Mouse (Mus musculus) monocyte, adult 5-6 weeks (primary cell): Measurements from ENCODE around the gene Nup93. TPM values are rescaled to one million over a fixed set of nuclear protein-coding genes. Genes with fewer than 3 reads are reported as not detected.

ENCODE experiments used
- ATAC-seq: fragments of 153-309, 156-312 bp; replicated peaks from 2 replicates; pipeline ENCODE4 v1.8.0; 2017; ENCODE audit warnings: mild to moderate bottlenecking; ENCODE audit not compliant: low TSS enrichment, insufficient number of reproducible peaks, severe bottlenecking, poor library complexity, low FRiP score
- total RNA-seq: library from RNA; stranded (forward); fragments of 200-1000, 200-491, 200-594 nt; gene quantifications from 3 replicates; pipeline ENCODE4 v1.2.3, GENCODE M21; 2017

Gene Nup93
- total RNA-seq, 1 experiment from 2014 or later: 11.8 TPM

DNA sequence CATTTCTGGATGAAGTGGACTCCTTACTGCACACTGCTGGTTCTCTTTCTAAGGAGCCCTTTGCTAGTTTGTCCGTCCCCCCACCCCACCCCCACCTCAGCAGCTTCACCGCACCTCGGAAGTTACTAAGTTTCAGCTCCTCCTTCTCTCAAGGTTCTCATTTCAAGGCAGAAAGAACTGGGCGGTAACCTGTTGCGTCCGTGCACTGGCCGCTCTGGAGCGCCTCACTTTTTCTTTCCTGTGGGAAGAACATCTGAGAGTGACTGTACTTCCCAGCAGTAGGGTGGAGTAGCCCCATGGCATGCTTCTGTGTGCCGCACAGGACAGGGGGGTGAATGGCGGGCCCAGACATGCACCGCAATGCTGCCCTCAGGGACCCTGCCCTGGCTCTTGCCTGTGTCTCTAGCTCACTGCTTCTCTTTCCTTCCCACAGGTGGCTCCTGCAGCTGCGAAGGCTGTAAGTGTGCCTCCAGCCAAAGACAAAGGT is 30.0 kb upstream of the Nup93 start:
- no peak for ATAC-seq

DNA sequence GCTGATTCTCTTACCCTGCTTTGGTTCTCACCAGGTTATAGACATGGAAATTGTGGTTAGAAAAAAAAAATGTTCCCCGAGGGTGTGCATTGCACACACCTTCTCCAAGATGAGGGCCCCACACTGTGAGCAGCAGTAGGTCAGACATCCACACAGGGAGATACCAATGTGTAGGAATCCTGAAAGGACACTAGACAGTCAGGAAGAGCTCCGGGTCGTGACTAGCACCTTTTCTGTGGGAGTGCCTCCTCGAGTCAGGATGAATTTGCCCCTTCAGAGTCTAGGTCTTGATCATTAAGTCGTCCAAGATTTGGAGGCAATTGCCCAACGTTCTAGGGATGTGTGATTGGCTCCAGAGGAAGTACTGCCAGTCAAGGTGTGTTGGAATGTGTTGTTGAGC is 28.6 kb upstream of the Nup93 start:
- no peak for ATAC-seq

DNA sequence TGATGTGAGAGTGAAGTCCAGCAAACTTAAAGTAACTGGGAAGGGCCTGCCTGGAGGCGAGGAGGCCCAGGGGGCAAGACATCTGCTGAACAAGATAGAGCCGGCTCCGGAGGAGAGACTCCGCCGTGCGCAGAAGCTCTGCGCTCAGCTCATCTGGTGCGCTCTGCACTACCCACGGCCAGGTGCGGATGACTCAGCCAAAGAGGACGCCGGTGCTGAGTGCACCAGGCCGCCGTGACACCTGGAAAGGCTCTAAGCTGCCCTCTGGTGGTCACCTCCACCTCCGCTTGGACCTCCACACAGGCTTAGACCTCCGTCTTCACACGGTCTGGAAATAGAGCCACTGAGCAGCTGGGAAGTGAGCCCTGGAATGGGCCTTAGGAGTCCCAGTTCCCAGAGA is 27.8 kb upstream of the Nup93 start:
- no peak for ATAC-seq

DNA sequence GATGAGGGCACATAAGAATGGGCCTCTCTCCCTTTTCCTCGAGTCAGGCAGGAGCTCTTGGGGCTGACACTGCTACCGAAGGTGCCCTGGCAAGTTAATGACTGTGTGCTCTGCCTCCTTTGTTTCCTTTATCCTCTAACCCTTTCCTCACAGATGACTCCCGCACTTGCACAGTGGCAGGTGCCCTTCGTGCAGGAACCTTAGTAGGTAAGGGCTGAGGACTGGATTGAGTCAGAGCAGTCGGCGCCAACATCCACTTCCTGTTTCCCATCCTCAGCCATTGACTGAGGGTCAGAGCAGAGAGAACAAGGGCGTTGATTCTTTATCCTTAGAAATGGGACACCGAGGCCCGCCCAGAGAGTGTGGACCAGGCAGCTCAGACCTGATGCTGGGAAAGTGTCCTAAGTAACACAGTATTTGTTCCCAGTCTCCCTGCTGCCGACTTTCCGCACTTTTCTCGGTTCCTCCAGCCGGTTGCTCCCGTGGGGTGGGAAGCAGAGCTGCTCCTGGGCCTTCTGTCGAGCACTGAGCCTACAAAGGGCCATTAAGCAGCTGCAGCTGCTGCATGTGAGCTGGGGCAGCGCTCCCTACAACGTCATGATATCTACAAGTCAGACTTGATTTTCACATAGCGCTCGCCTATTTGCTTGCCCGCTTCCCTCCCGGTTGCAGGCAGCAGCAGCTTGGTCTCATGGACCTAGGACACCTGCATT is 26.9 kb upstream of the Nup93 start:
- no peak for ATAC-seq

DNA sequence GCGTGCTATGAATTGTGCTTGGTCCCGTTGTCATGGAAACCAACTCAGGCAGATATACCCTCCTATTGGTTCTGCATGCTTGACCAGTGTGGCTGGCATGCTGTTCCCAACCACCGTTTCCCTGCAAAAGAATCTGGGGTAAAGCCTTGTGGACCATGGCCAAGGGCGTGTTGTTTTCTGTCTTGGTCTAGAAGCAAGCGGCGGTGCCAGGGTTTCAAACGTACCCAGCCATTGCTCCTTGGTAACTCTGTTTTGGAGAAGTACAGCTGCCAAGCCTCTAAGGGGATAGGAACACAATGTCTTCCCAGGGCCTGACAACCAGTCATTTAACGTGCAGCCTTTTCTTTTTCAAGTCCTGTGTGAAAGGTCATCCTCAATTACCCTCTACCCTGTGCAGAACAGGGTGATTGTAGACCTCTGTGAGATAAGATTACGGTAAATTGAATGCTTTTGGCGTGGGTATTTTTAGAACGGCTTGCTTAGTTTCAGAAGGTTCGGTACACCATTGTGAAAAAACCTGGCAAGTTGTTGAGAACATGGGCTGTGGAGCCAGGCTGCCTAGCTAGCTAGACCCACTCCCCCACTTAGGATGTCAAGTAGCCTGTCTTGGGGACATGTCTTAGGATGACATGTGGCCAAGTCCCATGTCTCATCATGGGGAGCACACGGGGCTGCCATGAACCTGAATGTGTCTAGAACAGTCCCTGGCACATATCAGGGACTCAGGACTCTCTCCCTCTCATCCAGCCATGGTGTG is 24.9 kb upstream of the Nup93 start:
- ATAC-seq: no peak

DNA sequence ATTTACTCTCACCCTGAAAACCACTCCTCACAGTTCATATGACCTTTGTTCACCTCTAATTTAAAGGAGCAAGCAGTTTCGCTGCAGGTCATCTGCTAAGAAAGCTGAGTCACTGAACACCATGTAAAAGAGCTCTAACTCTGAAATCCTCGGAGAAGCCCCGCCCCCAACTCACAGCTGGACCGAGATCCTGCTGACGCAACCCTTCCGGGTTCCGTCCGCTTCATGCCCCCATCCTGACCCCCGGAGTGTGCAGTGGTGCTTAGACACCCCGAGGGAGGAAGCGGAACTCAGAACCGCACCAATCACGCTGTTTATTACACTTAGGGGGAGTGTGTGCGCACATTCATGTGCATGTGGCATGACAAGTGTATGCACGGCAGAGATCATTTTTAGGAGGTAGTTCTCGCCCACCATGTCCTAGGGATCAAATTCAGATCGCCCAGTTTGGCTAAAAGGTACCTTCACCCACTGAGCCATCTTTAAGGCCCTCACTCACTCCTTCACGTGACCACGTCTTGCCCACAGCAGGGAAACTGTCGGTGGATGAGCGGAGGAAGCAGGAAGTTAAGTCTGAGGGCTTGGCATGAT is 23.2 kb upstream of the Nup93 start:
- peak; percentile 95 for ATAC-seq

DNA sequence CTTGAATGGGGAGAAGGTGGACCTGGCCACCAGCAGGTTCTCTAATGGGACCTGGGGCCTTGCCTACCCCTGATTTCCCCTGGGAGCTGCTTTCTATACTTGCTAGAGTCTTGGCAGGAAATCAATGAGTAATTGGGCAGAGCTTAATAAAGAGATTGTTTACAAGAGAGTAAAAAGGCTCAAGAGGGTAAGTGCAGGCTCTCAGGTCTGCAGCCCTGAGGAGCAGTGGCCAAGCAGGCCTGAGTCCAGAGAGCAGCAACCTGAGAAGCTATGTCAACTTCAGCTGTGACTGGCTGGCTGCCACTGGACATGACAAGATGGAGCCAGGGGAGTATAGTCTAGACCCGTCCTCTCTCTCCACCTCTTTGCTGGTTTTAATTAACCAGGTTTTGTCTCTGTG is 21.4 kb upstream of the Nup93 start:
- ATAC-seq: no peak

DNA sequence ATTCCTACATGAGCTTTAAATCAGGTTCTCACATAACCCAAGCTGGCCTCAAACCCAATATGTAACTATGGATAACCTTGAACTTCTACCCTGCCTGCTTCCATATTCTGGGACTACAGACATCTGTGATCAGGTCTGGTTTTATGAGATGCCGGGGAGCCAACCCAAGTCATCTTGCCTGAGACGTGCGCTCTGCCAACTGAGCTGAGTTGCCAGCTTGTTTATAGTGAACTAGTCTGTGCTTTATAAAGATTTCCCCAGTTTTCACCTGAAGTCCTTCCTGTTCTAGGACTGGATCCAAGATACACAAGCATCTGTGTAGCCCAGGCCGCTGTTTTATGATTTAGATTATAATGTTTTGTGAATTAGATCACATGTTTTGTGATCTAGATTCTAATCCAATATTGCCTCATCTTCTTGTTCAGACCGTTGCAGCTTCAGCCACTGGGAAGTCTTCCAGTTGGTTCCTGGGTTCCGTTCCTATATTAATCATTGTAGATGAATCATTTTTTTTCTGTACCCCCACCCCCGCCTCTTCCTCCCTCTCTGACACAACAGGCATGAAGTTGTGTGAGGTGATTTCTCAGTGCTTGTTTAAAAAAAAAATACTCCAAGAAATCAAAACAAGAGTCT is 19.7 kb upstream of the Nup93 start:
- no peak for ATAC-seq

DNA sequence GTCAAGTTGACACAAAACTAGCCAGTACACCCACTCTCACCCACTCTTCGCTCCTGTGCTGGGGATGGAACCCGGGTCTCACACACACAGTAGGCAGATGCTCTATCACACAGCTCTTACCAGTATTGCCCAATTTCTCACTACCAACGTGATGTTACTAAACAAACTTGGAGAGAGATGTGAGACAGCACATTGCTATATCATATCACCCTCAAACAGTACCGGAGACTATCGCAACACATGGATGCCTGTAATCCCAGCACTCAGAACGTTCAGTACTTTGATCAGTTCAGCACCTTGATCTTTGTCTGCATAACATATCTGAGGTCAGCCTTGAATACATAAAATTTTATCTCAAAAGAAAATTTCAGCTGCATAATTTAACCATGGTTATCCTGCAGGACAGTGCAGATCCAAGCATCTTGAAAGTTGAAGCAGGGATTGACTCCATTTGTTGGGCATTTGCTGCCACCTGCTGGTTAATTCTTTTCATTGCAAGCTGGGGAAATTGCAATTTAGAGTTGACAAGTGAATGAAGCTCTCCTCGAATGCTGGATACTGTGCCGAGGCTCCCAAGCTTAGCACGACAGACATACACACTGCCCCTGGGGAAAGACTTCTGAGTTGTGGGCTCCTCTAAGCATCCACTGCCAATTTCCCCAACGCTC is 15.0 kb upstream of the Nup93 start:
- peak; percentile 76 for ATAC-seq

DNA sequence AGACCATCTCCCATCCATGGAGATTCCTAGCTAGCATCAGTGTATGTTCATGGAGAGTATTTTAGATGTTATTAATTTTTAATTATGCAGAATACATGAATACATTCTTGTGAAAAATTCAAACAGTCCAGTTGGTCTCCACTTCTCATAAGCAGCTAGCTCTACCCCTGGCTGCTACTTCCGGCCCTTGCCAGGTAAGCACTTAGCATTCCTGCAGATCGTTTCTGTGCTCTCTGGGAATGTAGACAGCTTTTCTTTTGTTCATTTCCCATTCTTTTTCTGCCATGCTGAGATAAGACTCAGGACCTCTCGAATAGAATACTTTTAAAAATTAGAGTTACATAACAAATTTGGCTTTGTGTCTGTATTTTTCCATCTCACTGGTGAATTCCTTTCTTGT is 10.3 kb upstream of the Nup93 start:
- no peak for ATAC-seq

DNA sequence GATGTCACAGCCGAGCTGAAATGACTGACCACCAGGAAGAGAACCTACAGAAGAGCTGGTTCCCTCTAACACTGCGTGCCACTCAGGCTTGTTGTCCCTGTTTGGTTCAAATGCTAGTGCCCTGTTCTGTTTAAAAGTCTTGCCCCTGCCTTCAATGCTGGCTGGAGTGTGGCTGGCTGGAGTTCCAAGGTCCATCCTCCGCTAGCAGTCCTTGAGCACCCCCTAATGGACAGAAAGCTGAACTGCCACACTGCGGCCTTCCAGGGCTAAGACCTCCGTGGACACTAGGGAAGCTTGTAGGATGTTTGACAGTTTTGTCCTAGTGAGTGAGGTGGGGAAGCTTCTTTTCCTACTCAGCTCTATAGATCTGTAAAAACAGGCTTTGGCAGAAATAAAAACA is 8.6 kb upstream of the Nup93 start:
- ATAC-seq: peak; percentile 93

DNA sequence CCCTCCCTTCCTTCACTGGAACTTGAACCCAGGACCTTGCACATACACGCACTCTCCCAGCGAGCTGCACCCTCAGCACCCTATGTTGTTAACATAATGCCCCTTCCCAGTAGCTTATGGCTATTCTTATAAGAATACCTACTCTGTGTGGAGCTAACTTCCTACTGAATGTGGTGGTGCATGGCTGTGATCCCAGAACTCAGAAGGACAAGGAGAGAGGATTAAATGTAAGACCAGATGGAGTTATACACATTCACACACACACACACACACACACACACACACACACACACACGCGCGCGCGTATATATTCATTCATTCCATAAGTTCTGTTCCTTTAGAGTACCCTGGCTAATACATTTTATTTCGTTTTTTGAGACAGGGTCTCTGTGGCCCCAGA is 8.1 kb upstream of the Nup93 start:
- no peak for ATAC-seq

DNA sequence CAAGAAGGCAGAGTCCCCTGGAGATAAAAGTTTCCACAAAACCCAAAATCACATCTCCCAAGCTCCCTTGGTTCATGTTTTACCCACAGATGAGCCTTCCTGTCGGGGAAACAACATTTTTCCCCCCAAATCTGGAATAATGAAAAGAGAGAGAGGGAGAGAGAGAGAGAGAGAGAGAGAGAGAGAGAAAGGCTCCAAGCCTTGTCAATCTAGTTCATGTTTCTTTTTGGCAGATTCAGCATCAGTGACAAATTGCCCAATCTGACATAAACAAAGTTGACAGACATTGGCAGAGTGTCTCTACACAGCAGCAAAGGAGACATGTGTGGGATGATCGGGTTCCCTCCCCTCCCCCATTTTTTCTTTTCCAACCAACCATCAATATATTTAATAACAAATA is 6.9 kb upstream of the Nup93 start:
- no peak for ATAC-seq

DNA sequence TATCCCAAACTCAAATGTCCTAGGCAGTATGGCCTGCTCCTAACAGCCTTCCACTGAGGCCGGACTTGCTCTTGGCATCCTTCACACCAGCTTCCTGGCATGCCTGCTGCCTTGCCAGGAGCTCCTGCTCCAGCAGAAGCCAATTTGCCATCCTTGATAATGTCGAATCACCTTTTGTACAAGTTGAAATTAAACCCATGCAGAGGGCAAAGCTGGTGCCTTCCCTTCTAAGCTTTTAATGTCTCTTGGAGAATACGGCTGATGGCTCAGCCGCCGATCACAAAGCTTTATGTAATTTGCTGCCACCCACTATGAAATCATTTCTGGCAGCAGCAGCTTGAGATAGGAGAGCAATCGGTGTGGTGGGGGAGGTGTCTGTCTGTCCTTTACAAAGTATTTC is 4.7 kb upstream of the Nup93 start:
- no peak for ATAC-seq

DNA sequence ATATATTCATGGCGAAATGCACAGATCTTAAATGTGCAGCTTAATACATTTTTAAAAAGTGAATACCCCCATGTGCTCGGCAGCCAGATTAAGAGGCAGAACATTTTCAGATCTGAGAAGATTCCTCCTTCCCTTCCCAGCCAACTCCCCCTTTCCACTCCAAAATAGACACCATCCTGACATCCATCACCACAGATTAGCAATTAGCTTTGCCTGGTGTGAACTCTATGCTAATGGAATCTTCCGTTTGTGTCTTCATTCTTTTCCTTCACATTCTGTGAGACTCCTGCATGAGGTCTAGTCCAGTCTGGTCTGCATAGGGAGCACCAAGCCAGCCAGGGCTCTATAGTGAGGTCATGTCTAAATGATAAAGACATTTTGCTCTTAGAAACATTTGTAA is 4.1 kb upstream of the Nup93 start:
- no peak for ATAC-seq

DNA sequence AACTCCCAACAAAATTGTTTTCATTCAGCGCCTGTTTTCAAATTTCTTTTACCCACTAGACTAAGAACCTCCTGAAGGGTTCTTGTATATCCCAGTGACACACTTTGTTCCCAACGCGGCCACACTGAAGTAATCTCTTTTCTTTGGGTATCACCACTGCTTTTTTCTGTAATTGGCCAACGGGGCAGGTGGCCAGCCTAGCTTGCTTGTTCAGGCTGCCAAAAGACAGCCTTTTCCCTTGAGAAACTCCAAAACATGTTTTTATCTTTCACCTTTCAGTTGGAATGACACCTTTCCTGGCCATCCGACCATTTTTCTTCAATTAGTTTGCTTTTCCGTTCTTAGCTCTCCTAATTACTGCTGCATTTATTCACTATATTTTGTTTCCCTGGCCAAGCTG is 545 bp upstream of the Nup93 start:
- no peak for ATAC-seq

DNA sequence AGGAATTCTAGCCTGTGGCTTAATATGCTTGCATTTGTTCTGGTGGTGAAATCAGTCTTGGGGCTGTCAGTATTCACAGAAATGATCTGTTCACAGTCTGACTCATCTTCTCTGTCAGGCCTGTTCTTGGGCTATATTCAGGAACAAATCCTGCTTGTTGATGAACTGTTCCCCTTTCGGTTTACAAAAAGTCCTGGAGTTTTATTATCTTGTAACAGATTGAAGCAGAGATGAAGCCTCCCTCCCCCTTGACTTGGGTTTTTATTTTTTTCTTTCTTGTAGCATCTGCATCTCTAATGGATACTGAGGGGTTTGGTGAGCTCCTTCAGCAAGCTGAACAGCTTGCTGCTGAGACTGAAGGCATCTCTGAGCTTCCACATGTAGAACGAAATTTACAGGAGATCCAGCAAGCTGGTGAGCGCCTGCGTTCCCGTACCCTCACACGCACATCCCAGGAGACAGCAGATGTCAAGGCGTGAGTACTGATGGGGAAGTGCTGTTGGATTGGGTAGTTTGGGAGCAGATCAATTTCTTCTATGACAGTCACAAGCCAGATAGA is 13.1 kb downstream of the Nup93 start:
- ATAC-seq: no peak

DNA sequence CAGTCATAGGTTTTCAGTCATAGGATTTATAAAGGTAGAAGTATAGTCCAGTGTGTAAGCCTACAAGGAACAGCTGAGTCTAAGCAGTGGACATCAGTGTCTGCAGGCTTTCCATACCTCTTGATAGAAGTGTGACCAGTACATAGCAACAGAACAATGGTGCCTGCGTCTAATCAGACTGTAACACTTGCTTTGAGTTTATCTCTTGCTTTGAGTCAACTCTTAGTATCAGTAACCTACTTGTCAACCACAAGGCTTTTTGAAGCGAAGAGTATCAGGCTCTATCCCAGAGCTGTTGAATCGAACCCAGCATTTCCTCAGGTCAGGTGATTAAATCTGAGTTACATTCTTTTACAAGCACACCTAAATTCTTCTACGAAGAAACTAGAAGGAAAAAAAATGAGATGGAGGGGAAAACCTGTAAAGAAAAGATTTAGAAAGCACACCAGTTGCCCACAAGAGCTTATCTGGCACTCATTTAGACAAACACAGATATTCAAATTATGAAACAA is 25.9 kb downstream of the Nup93 start:
- no peak for ATAC-seq
